Mouse (Mus musculus) olfactory bulb, adult 2 months (tissue): ENCODE measurements around the gene Chrna5.

Experiments
- CTCF ChIP-seq: fragments of 200-500 bp; IDR thresholded peaks from 2 replicates; pipeline ENCODE4 v1.5.1; 2012; ENCODE audit warnings: low read depth, mild to moderate bottlenecking, low read length, moderate library complexity; ENCODE audit not compliant: insufficient read depth
- POLR2A ChIP-seq: fragments of 200-500 bp; IDR thresholded peaks from 2 replicates; pipeline ENCODE4 v1.6.1; 2012; ENCODE audit warnings: mild to moderate bottlenecking, low read depth, low read length, moderate library complexity; ENCODE audit not compliant: insufficient read depth

- TF ChIP-seq POLR2A (no peak), CTCF (no peak)
Measured at GRCm38 (mm10) chr9:55031435-55032167, 50.9 kb downstream of the Chrna5 start.
